Mouse (Mus musculus) CH12F3 (cell line): Measurements from ENCODE around the gene Cyp2e1.

Experiments used
- in situ Hi-C: fragments of 300-500 bp; cut with MboI; formaldehyde crosslinking; loops from 2 replicates; pipeline ENCODE4 v1.14.3; 2020; ENCODE audit warnings: low sequenced_read_pairs

The Cyp2e1 gene

GRCm38 (mm10) chr7:140805704-140806103 is 42.2 kb downstream of the Cyp2e1 start:
- in situ Hi-C loops = no loop called here

DNA sequence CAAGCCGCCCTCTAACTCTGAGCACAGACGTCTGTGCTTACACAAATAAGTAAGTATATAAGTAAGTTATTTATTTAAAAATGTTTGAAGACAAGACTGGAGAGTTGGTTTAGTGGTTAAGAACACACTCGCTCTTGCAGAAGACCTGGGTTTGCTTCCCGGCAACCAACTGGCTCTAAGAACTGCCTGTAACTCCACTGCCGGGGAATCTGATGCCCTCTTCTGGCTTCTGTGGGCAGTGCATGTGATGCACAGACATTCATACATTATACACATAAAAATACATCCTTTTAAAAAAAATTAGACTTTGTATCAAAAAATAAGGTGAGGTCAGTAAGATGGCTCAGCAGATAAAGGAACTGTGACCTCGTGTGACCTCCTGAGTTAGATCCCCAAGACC is 47.0 kb downstream of the Cyp2e1 start:
- in situ Hi-C loops = no loop called here

GRCm38 (mm10) chr7:140811714-140812113 is 48.2 kb downstream of the Cyp2e1 start:
- in situ Hi-C loops = no loop called here

- in situ Hi-C loops = no loop called here
Observed at GRCm38 (mm10) chr7:140812850-140813249, 49.3 kb downstream of the Cyp2e1 start.

DNA sequence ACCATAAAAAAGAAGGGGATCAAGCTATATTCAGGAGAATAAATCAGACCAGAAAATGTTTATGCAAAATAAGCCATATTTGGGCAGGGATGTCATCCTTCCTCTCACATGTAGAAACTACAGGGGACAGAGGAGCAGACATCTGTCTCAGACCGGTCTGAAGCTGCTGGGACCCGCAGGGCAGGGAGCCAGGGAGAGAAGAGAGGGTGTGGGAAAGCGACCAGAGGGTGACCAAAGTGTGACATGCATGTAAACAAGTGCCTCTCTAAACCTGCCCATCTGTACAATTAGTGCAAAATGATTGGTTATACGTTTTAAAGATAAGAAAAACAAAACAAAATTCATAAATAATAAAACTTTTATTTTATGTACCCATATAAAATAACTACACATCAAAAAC is 56.6 kb downstream of the Cyp2e1 start:
- in situ Hi-C loops = no loop called here

- in situ Hi-C loops = no loop called here
Observed at GRCm38 (mm10) chr7:140821305-140821652, 57.7 kb downstream of the Cyp2e1 start.

DNA sequence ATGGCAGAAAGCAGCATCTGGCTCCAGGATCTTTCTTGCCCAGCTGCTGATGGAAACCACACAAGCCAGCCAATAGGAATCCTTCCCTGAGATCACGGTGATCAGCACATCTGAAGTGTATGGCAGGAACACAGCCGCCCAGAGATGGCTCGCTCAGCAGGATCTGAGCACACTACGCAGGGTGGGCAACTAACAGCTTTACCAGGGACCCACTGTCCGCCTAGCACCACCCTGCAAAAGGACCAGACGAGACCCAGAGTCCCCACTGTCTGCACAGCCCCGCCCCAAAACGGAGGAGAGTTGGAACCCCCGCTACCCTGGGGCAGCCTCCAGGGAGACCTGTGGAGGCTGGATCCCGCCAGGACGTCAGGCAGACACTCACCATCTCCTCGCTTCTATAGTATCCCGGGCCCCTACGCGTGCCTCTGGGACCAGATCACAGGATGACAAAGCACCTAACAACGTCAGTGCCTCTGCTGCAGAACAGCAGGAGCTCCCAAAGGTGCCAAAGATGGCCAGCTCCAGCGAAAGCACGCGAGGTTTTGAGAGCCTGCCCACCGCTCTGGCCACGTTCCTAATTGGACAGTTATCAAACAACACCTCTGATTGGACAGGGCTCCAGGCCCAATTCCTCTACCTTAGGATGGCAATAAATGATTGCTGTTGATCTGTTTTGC is 58.3 kb downstream of the Cyp2e1 start, which contains the start of gene Zfp941:
Gene Zfp941 (minus strand): TSS at position 526 of the 677 bp plus-strand sequence.
- in situ Hi-C loops = no loop called here

GRCm38 (mm10) chr7:140822731-140823130 is 59.2 kb downstream of the Cyp2e1 start:
- in situ Hi-C loops = no loop called here
